Mouse (Mus musculus): ENCODE results near the gene Add1.

Gene Add1

DNA sequence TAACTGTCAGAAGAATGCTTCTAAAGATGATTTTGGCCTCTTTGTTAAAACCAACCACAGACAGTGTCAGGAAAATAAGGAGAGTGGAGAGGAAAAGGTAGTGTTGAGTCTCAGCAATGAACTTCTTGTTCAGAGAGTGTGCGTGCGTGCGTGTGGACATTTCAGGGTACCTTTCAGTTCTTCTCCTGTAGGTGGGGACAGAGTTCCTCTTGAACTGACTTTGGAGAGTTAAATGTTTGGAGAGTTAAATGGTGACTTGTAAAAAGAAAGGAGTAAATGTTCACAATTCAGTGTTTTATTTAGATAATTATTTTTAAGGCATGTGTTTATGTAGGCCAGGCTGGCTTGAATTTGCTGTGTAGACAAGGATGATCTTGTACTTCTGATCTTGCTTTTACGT is 96.8 kb downstream of the Add1 start:
- no peak for DNase-seq (ENCODE audit: low spot score)

All from urinary bladder, postnatal 25 days (tissue).